Mouse (Mus musculus): ENCODE data around the gene Gm43951.
"Not testable (repeated sequence)": the region's sequence is repeated elsewhere in the genome, so short reads cannot be mapped to it uniquely, and the experiment has no call there.

The Gm43951 gene

DNA sequence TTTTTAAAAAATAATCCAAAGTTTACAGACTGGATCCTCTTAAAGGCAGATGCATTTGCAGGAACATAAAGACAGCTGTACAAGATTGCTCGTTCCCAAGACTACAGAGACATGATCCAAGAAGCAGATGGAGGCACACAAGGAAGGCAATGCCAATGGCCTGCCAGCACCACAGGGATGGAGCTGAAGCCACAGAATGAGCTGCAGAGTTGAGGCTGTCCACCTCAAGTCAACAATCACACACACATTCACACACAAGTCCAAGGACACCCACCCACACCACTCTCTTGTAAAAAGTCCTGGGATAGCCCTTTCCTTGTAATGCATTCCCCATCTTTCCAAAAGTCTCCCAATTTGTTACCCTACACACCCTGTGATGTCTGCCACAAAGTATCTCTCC, 3.2 kb downstream of the Gm43951 start:
- DNase-seq (ENCODE audit: low spot score) = no peak

DNA sequence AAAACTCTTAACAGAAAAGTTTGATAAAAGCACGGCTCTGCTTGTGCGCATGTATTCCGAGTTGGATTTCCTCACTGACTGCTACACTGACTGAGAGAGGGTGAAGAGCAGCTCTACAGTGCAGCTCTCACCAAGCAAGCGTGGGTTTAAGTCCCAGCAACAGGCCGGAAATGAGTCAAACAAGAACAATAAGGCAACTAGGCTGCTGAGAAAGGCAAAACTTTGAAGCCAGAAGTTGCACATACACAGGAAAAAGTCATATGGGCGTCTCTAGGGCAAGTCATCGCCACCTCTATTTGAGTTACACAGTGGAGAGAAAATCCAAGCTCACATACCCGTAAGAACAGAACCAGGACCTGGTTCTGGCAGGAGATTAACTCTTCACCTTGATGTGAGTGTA, 10.1 kb downstream of the Gm43951 start:
- no peak for DNase-seq (ENCODE audit: low spot score)

DNA sequence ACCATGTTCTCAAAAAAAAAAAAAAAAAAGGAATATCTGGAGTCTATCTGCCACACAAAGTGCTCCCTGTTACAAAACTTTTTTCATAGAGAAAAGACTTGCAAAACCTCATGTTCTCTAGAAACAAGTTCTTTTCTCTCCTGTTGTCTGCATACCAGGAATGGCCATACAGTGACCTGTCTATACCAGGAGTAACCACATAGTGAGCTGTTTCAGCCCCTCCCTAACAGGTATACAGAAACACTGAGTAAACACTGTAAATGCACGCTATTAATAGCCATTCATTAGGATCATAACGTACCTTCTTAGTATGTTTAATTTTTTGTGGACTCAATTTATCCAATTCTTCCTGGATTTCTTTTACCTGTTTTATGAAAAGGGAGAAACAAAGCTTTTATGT, 12.4 kb downstream of the Gm43951 start:
- DNase-seq (ENCODE audit: low spot score) = no peak

DNA sequence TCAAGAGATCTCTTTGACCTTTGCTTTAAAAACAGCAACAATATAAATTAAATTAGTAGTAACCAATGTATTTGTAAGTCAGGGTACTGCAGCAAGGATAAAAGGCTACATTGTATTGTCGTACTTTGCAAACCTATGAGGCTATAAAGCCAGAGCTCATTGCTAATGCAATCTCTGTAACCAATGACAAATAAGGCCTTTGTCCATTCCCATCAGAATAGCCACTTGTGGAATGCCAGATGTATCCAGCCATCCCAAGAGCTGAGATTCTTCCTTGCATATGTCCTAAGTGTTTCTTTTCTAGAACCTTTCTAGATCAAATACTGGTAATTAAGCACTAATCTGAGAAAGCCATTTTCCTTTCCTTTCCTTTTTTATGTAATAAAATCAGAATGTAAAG, 15.8 kb downstream of the Gm43951 start:
- DNase-seq (ENCODE audit: low spot score) = no peak

DNA sequence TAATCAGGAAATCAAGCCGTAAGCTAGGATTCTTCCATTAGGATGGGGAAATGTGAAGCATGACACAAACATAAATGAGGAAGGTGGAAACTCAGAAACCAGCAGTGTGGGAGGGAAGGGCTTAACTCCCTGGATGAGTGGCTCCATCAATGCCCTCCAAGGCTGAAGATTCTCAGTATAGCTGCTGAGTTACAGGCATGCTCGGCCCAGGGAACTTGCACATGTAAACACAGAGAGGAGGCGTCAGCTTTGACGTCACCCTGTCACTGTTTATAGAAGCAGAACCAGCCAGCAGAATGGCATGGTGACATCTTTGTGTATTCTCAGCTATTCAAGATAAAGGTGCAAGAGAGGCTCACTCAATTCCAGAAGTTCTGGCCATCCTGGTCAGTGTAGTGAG, 22.4 kb downstream of the Gm43951 start:
- DNase-seq (ENCODE audit: low spot score) = no peak

DNA sequence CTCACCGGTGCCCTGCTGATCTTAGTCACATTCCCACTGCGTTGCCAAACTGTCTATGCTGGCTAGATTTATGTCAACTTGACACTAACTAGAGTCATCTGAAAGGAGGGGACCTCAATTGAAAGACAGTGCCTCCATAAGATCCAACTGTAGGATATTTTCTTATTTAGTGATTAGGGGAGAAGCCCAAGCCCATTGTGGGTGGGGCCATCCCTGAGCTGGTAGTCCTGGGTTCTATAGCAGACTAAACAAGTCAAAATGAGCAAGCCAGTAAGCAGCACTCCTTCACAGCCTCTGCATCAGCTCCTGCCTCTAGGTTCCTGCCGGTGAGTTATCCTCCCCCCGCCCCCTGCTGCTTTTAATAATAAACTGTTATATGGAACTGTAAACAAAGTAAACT, 25.5 kb downstream of the Gm43951 start:
- no peak for DNase-seq (ENCODE audit: low spot score)

DNA sequence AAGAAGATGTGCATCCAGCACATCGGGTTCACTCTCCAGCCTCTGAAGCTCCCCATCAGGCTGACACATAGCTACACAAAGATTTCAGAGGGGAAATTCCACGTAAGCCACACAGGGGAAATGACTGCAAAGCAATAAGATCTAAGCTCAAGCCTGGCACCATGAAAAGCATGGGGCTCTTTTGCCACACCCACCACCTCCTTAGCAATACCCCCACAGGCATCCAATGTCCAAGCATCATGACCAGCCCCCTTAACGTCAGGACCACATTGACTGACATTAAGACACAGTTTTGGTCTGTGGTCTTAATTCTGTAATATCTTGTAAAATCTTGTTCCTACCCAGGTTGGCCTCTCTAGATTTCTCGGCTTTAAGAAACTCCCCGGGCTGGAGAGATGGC, 26.1 kb downstream of the Gm43951 start:
- DNase-seq (ENCODE audit: low spot score) = no peak

DNA sequence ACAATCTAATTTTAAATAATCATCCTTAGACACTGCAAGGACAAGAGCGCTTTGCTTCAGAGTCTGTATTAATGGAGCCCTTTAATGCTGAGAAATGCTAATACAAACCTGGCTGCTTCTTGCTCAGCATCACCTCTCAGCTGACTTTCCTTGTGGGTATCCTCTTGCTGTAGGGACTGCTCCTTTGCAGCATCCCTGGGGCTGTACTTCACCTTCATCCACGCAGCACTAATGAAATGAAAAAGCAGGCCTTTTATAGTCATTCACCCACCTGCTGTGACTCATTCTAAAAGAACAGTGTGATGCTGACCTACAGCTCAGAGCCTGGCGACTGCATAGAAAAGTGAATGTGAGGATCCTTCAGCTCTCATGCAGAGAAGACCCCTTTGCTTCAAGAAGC, 30.1 kb downstream of the Gm43951 start:
- no peak for DNase-seq (ENCODE audit: low spot score)

DNA sequence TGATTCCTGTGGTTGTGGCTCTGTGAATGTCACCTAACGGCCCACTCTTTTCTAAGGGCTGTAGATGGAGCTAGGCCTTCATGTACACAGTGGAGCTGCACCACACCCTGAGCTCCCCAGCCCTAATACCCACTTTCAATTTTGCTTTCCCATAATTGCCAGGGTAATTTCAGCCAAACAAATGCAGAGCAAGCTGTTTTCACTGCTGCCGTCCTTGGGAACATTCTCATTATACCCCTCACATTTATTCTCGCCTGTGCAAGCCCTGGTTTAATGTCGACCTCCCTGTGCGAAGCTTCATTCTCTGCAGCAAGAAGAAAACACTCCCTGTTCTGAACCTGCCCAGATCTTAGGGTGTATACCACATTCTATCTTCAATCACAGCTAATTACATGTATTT, 30.7 kb downstream of the Gm43951 start:
- no peak for DNase-seq (ENCODE audit: low spot score)

DNA sequence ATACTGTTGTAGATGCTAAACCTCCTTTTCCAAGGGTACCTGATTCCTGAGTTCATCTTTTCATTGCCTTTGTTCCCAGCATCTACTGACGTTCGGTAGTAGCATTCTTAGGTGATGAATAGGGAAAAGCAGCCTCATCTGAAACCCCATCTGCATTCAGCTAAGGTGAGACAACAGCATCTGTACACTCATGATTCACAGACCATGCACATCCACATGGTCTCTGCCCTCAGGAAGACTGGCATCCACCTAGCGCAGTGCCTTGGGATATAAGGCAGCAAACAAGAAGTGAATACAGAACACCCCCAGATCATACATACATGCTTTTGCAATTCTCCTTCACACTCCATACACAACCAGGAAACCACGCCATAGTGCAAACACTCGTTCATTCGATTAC, 31.9 kb downstream of the Gm43951 start:
- DNase-seq (ENCODE audit: low spot score) = no peak

DNA sequence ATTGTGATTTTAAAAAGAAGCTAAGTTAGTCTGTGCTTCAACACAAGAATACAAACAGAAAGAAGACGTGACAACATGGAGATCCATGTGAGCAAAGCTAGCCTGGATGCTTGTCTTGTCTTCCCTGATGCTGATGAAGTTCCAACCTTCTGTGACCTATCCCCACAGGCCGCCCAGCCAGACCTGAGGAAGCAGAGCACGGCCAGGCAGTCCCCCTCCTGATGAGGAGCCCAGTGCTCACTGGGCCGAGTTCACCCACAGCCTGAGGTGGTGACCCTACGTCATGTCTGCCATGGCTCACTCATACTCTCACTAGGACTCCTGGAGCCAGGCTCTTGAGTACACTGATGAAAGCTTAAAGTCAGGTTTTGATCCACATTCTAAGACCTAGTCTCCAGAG, 33.1 kb downstream of the Gm43951 start:
- no peak for DNase-seq (ENCODE audit: low spot score)

DNA sequence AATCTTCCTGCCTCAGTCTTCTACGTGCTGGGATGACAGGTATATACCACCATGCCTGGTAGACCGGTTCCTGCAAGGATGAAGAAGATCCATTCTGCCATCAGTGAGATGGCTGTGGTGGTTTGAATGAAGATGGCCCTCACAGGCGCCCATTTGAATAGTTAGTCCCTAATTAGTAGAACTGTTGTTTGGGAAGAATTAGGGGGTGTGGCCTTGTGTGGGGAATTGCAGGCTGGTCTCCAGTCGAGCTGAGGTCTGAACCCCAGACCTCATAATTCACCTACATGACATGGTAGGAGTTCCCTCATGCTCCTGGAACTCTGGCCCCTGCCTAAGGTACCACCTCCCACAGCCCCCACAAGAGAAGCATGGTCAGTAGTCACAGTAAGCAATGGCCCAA, 34.7 kb downstream of the Gm43951 start:
- not testable (repeated sequence) for DNase-seq (ENCODE audit: low spot score)

DNA sequence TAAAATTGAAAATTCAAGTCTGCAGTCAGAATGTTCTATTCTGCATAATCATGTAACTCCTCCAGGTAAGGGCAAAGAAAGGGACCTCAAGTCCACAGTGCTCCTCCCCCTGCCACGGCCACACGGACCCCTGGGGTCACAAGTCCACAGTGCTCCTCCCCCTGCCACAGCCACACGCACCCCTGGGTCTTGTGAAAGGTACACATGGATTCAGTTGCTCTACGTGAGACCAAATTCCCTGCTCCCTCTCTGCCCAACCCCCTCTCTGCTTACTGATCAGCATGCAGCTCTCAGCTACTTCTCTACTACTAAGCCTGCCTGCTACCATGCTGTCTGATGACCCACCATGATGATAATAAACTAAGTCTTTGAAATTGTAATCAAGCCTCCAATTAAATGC, 36.8 kb downstream of the Gm43951 start:
- no peak for DNase-seq (ENCODE audit: low spot score)

DNA sequence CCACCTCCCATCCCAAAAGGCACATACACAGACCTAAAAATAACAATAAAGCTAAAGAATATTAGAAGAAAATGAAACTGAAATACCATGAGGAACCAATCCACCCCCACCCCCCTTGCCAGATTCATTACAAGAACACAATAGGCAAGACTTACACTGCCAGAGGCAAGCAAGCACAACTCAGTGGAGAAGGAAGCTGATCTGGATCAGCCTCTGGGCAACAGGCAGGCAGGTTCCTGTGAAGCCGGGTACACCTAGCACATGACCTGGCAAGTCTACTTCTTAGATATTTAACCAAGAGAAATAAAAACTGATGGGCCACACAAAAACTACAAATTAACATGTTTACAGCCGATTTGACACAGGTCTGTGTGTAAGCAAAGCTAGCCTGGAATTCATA, 43.4 kb downstream of the Gm43951 start:
- no peak for DNase-seq (ENCODE audit: low spot score)

DNA sequence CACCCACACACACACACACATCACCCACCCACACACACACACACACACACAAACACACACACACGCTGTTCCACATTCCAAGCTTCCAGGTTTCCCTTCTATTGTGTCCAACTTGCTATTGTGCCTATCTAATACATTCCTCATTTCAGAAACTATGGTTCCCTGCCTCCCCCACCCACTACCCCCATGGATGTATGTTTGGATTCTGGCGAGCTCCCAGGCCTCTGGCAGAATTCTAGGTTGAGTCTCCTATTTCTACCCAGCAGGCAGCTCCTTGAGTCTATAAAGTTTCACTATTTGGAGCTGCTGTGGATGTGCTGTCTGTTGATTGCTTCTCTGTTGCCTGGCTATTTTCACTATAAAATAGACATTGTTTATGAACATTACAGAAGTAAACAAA, 50.0 kb downstream of the Gm43951 start:
- no peak for DNase-seq (ENCODE audit: low spot score)

DNA sequence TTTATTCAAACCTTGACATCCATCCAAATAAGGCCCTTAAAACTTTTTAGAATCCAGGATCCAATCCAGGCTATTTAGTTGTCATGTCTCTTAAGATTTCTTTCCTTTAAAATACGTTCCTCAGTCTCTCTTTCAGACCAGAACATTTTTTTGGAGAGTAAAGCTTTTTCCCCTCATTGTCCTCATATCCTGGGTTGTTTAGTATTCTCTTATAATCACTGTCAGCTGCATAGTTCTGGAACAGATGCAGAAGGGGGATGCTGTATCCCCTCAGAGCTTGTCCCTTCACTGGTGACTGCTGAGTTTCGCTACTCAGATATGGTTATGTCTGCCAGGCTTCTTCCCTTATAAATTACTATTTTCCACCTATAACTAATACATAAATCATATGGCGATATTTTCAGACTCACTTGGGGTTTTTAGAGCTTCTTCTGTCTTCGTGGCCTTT, 50.6 kb downstream of the Gm43951 start:
- DNase-seq (ENCODE audit: low spot score) = no peak

DNA sequence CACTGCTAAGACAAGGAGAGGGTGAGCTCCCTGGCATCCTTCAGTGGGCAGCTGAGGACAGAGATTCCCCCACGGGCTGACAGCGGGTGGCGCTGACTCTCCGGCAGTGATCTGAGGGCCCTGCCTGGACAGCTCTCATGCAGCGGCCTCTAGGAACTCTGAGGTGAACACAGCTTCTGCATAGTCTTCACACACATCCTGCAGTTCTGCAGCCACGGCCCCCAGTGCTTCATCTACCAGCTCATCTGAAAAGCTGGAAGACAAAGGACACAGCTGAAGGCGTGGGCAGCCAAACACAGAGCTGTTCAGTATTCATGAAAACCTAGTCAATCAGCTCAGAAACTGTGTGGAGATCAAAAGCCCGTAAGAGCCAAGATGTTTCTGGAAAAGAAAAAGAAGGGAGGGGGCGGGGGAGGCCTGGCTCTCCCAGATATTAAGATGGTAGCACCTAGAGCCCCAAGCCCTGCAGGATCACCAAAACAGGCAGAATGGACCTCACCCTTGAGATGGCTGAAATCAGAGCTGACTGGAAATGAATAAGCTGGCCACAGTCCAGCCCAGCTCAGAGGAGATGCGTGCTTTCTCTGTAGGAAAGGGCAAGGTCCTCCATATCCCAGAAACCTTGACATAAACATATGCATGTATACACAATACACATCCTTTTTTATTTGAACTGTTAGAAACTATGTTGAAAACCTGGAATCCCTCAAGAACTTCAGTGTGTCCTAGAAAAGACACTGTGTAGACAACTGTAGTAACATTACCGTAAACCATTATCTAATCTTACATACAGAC, 51.3 kb downstream of the Gm43951 start:
- DNase-seq (ENCODE audit: low spot score) = no peak
